Mouse (Mus musculus) limb, embryonic 13.5 days (tissue): ENCODE data around the gene Ints1. TPM values are rescaled to one million over a fixed set of nuclear protein-coding genes. Genes with fewer than 3 reads are reported as not detected.
A peak's percentile ranks its signal among the peaks of the same experiment; 100 is the strongest.

Experiments used
- ATAC-seq: fragments of 200-750 bp; cut with Nextera tagmentation; 2 replicates; pipeline ENCODE4 v1.8.0; 2017; ENCODE audit warnings: low read depth, moderate number of reproducible peaks, moderate TSS enrichment; ENCODE audit not compliant: low FRiP score
- H3K27ac ChIP-seq: fragments of 300-500 bp; sonication (generic); 2 replicates; pipeline ENCODE4 v1.5.1; 2015; ENCODE audit warnings: inconsistent platforms, mild to moderate bottlenecking, moderate library complexity
- H3K27me3 ChIP-seq: fragments of 300-500 bp; sonication (generic); 2 replicates; pipeline ENCODE4 v1.6.1; 2015; ENCODE audit warnings: mild to moderate bottlenecking, inconsistent platforms
- H3K36me3 ChIP-seq: fragments of 300-500 bp; sonication (generic); 2 replicates; pipeline ENCODE4 v1.6.1; 2015; ENCODE audit warnings: inconsistent platforms, mild to moderate bottlenecking, moderate library complexity
- H3K4me1 ChIP-seq: fragments of 300-500 bp; sonication (generic); 2 replicates; pipeline ENCODE4 v1.6.1; 2015; ENCODE audit warnings: inconsistent platforms
- H3K4me2 ChIP-seq: fragments of 300-500 bp; sonication (generic); replicated peaks from 2 replicates; pipeline ENCODE4 v1.6.1; 2015; ENCODE audit warnings: inconsistent platforms, mild to moderate bottlenecking, moderate library complexity
- H3K4me3 ChIP-seq: fragments of 300-500 bp; sonication (generic); 2 replicates; pipeline ENCODE4 v1.5.1; 2015; ENCODE audit warnings: moderate library complexity, mild to moderate bottlenecking, inconsistent platforms
- H3K9ac ChIP-seq: fragments of 300-500 bp; sonication (generic); 2 replicates; pipeline ENCODE4 v1.6.1; 2015; ENCODE audit warnings: mild to moderate bottlenecking, inconsistent platforms
- H3K9me3 ChIP-seq: fragments of 300-500 bp; sonication (generic); 2 replicates; pipeline ENCODE4 v1.6.1; 2016; ENCODE audit warnings: inconsistent platforms
- WGBS: fragments of 180-500 bp; shearing (Covaris S2); methylation state at CpG from one replicate; pipeline ENCODE4 v1.1.7; 2015; 5-methylcytosine and 5-hydroxymethylcytosine counted together
- polyA plus RNA-seq: library from polyadenylated mRNA; unstranded; fragments of >200 nt; fragmentation: Nextera tagmentation; extraction: Ambion mirVana; gene quantifications from 2 replicates; pipeline ENCODE4 v1.2.1, GENCODE M21; 2015

Gene Ints1
- polyA plus RNA-seq, 1 experiment from 2014 or later: 29.2 TPM

- WGBS: 85% methylated on average over 9 of the region's 9 CpGs
- Histone ChIP-seq H3K9ac (no peak overlapping the region), H3K9me3 (no peaks in the 10 kb centered on the region), H3K4me2 (no peak overlapping the region), H3K4me3 (no peak overlapping the region), H3K36me3 (peaks cover 13% of the 10 kb centered on the region), H3K27ac (no peak overlapping the region), H3K4me1 (peaks cover 53% of the 10 kb centered on the region), H3K27me3 (no peaks in the 10 kb centered on the region)
- ATAC-seq: no peak
Measured at GRCm38 (mm10) chr5:139799041-139799440, 23.6 kb upstream of the Ints1 start.

- no peak for ATAC-seq
- no peaks in the 10 kb centered on the region for H3K27me3 ChIP-seq
- H3K27ac ChIP-seq: peak overlapping the region; percentile 39; the same call in 1 of the 2 replicates
- H3K4me1 ChIP-seq: peaks cover 51% of the 10 kb centered on the region
- H3K4me3 ChIP-seq: no peak overlapping the region; the same call in 1 of the 2 replicates
- H3K9ac ChIP-seq: no peak overlapping the region
- no peaks in the 10 kb centered on the region for H3K9me3 ChIP-seq
- H3K4me2 ChIP-seq: peak overlapping the region; percentile 48
- H3K36me3 ChIP-seq: peaks cover 13% of the 10 kb centered on the region
- 37% methylated on average over 11 of the region's 12 CpGs for WGBS
Measured at GRCm38 (mm10) chr5:139798168-139798900, 22.9 kb upstream of the Ints1 start.

- H3K36me3 ChIP-seq: peaks cover 13% of the 10 kb centered on the region
- 0 out of 2 replicates have a peak overlapping the region, but pooled peaks have one; percentile 48 for H3K9ac ChIP-seq
- no peak overlapping the region; the same call in 1 of the 2 replicates for H3K4me3 ChIP-seq
- no peak; the same call in 1 of the 2 replicates for ATAC-seq
- 40% methylated on average over 11 of the region's 11 CpGs for WGBS
- H3K27me3 ChIP-seq: peaks cover 1% of the 10 kb centered on the region; the same call in 1 of the 2 replicates
- H3K4me2 ChIP-seq: peak overlapping the region; percentile 48
- H3K4me1 ChIP-seq: peaks cover 49% of the 10 kb centered on the region
- peak overlapping the region; percentile 39; the same call in 1 of the 2 replicates for H3K27ac ChIP-seq
- no peaks in the 10 kb centered on the region for H3K9me3 ChIP-seq
Measured at GRCm38 (mm10) chr5:139797473-139798167, 22.1 kb upstream of the Ints1 start.

- Histone ChIP-seq H3K27me3 (peaks cover 6% of the 10 kb centered on the region; the same call in 1 of the 2 replicates), H3K27ac (peak overlapping the region; percentile 55; the same call in 1 of the 2 replicates), H3K36me3 (peaks cover 13% of the 10 kb centered on the region), H3K4me2 (peak overlapping the region; percentile 48), H3K9ac (peak overlapping the region; percentile 48; the same call in 1 of the 2 replicates), H3K4me3 (no peak overlapping the region), H3K4me1 (peaks cover 56% of the 10 kb centered on the region), H3K9me3 (no peaks in the 10 kb centered on the region)
- 10% methylated on average over 13 of the region's 13 CpGs for WGBS
- ATAC-seq: peak; percentile 55
Measured at GRCm38 (mm10) chr5:139796900-139797299, 21.4 kb upstream of the Ints1 start.

- Histone ChIP-seq H3K4me3 (no peak overlapping the region), H3K9ac (0 out of 2 replicates have a peak overlapping the region, but pooled peaks have one; percentile 8), H3K9me3 (no peaks in the 10 kb centered on the region), H3K36me3 (peaks cover 13% of the 10 kb centered on the region), H3K4me2 (0 out of 2 replicates have a peak overlapping the region, but pooled peaks have one; percentile 48), H3K27me3 (peaks cover 6% of the 10 kb centered on the region; the same call in 1 of the 2 replicates), H3K27ac (peak overlapping the region; percentile 55; the same call in 1 of the 2 replicates), H3K4me1 (peaks cover 60% of the 10 kb centered on the region)
- WGBS: 82% methylated on average over 9 of the region's 9 CpGs
- no peak for ATAC-seq
Measured at GRCm38 (mm10) chr5:139796001-139796620, 20.6 kb upstream of the Ints1 start.

GRCm38 (mm10) chr5:139794938-139795337 is 19.5 kb upstream of the Ints1 start:
- Histone ChIP-seq H3K36me3 (peaks cover under 1% of the 10 kb centered on the region), H3K4me3 (no peak overlapping the region), H3K4me2 (0 out of 2 replicates have a peak overlapping the region, but pooled peaks have one; percentile 4), H3K9ac (no peak overlapping the region), H3K9me3 (no peaks in the 10 kb centered on the region), H3K27me3 (peaks cover 6% of the 10 kb centered on the region; the same call in 1 of the 2 replicates), H3K27ac (no peak overlapping the region), H3K4me1 (peaks cover 63% of the 10 kb centered on the region)
- ATAC-seq: no peak
- WGBS: 61% methylated on average over 10 of the region's 10 CpGs

- peaks cover 63% of the 10 kb centered on the region for H3K4me1 ChIP-seq
Measured at GRCm38 (mm10) chr5:139794137-139794536, 18.7 kb upstream of the Ints1 start.

GRCm38 (mm10) chr5:139793338-139794089 is 18.0 kb upstream of the Ints1 start:
- no peak overlapping the region for H3K27ac ChIP-seq
- H3K9ac ChIP-seq: no peak overlapping the region
- ATAC-seq: no peak

More at GRCm38 (mm10) chr5:139794137-139794536, 18.7 kb upstream of the Ints1 start:
- H3K27ac ChIP-seq: no peak overlapping the region
- H3K36me3 ChIP-seq: no peaks in the 10 kb centered on the region
- H3K4me2 ChIP-seq: no peak overlapping the region
- H3K27me3 ChIP-seq: peaks cover 6% of the 10 kb centered on the region; the same call in 1 of the 2 replicates
- 84% methylated on average over 5 of the region's 5 CpGs for WGBS
- H3K4me3 ChIP-seq: no peak overlapping the region; the same call in 1 of the 2 replicates
- no peaks in the 10 kb centered on the region for H3K9me3 ChIP-seq
- ATAC-seq: no peak
- H3K9ac ChIP-seq: no peak overlapping the region

GRCm38 (mm10) chr5:139792966-139793337 is 17.5 kb upstream of the Ints1 start:
- Histone ChIP-seq H3K9me3 (no peaks in the 10 kb centered on the region), H3K4me1 (peaks cover 56% of the 10 kb centered on the region), H3K27ac (no peak overlapping the region), H3K36me3 (no peaks in the 10 kb centered on the region), H3K27me3 (peaks cover 6% of the 10 kb centered on the region; the same call in 1 of the 2 replicates), H3K4me2 (peak overlapping the region; percentile 99), H3K9ac (no peak overlapping the region), H3K4me3 (peak overlapping the region; percentile 79; the same call in 1 of the 2 replicates)
- WGBS: 58% methylated on average over 3 of the region's 3 CpGs
- no peak for ATAC-seq

More at GRCm38 (mm10) chr5:139793338-139794089, 18.0 kb upstream of the Ints1 start:
- no peaks in the 10 kb centered on the region for H3K36me3 ChIP-seq
- H3K4me3 ChIP-seq: peak overlapping the region; percentile 79; the same call in 1 of the 2 replicates
- peak overlapping the region; percentile 99 for H3K4me2 ChIP-seq
- H3K4me1 ChIP-seq: peaks cover 62% of the 10 kb centered on the region
- no peaks in the 10 kb centered on the region for H3K9me3 ChIP-seq
- WGBS: 59% methylated on average over 11 of the region's 11 CpGs
- H3K27me3 ChIP-seq: peaks cover 6% of the 10 kb centered on the region; the same call in 1 of the 2 replicates

GRCm38 (mm10) chr5:139792159-139792775 is 16.8 kb upstream of the Ints1 start:
- no peaks in the 10 kb centered on the region for H3K9me3 ChIP-seq
- peak overlapping the region; percentile 99 for H3K4me2 ChIP-seq
- H3K4me3 ChIP-seq: peak overlapping the region; percentile 79
- WGBS: 22% methylated on average over 11 of the region's 11 CpGs
- H3K36me3 ChIP-seq: no peaks in the 10 kb centered on the region
- peaks cover 6% of the 10 kb centered on the region; the same call in 1 of the 2 replicates for H3K27me3 ChIP-seq
- H3K27ac ChIP-seq: no peak overlapping the region
- peak overlapping the region; percentile 77 for H3K9ac ChIP-seq
- no peak for ATAC-seq
- peaks cover 49% of the 10 kb centered on the region for H3K4me1 ChIP-seq
